Mouse (Mus musculus): ENCODE measurements around the gene Slc35f3. TPM values are rescaled to one million over a fixed set of nuclear protein-coding genes. Genes with fewer than 3 reads are reported as not detected.

Slc35f3 gene
- total RNA-seq (2015): not detected in 2 replicates
- not detected in 2 replicates for total RNA-seq (2017)

DNA sequence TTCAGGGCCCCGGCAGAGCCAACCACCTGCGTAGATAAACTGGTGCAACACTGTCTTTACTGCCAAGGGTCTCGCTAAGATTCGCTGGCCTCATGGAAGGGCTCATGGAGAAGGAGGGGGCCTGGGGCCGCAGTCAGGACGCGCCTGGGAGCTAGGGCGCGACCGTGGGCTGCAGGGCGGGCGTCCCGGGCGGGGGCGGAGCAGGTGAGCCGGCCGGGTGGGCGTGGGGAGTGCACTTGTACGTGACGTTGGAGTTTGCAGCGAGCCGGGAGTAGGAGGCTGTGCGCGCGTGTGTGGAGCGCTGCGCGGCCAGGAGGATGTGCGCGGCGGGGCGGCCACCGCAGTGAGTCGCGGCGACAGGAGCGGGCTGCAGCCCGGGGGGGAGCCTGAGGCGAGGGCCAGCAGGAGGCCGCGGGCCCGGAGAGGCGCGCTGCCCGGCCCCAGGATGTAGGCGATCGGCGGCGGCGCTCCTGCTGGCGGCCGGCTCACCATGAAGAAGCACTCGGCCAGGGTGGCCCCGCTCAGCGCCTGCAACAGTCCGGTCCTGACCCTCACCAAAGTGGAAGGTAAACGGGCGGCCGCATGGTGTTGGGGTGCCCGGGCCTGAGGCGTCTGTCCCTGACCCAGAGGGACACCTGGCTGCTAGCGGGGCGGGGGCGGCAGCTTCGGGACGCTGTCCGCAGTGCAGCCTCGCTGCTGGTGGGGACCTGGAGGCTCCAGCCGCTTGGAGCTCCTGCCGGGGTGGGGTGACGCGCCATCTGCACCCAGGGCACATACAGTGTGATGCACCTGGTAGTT, at the start of gene Slc35f3:
TSS of gene Slc35f3 (plus strand) at position 263 of the 798 bp plus-strand sequence.
- no peak for ATAC-seq (ENCODE audit: poor library complexity, severe bottlenecking)

DNA sequence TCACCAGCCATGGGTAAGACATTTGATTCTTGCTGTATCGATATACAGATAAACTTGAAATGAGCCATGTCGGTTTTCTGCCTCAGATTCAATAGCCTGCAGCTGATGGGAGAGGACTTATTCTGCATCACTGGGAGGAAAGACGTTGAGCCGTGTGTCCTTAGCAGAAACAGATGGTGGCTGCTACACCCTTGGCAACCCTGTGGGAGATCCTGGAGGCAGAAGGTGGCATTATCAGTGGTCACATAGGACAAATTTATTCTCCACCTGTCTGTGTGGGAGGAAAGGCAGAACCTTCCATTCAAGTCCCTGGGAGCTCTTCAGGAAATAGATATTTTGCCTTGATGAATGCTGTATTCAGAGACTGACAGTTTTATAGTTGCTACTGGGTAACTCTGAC, 47.9 kb upstream of the Slc35f3 start:
- ATAC-seq (ENCODE audit: poor library complexity, severe bottlenecking): no peak

- no peak for ATAC-seq (ENCODE audit: poor library complexity, severe bottlenecking)
Observed at GRCm38 (mm10) chr8:126256585-126257391, 41.6 kb upstream of the Slc35f3 start.

DNA sequence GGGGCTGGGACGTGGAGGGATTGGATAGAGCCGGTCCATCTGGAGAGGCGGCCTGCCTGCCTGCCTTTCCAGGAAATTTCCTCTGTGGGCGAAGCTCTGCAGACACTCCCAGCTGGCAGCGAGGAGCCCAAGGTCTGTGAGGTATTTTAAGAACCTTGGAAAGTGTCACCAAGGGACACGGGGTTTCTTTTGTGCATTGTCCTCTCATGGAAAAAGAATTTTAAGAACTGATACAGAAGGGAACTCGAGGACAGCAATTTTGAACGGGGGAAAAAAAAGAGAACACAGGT, 41.0 kb upstream of the Slc35f3 start:
- ATAC-seq (ENCODE audit: poor library complexity, severe bottlenecking): no peak

GRCm38 (mm10) chr8:126258175-126258781, 40.1 kb upstream of the Slc35f3 start:
- peak; percentile 75 for ATAC-seq (ENCODE audit: poor library complexity, severe bottlenecking)

DNA sequence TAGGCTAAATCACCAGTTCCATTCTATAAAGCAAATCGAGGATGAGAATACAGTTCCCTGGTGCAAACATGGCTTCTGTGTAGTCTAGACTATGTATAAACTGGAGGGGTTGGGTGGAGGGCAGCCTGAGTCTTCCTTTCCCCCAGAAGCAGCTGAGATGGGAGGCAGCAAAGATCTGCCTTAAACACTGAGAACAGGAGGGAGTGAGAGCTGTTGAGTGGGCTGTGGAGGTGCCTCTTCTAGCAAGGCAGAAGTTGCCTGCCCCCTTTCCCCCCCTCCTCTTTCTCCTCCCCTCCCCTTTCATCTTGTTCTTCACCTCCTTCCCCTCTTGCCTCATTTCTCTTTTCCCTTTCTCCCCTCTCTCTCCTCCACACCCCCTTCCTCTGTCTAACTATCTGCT, 33.2 kb upstream of the Slc35f3 start:
- ATAC-seq (ENCODE audit: poor library complexity, severe bottlenecking): no peak

DNA sequence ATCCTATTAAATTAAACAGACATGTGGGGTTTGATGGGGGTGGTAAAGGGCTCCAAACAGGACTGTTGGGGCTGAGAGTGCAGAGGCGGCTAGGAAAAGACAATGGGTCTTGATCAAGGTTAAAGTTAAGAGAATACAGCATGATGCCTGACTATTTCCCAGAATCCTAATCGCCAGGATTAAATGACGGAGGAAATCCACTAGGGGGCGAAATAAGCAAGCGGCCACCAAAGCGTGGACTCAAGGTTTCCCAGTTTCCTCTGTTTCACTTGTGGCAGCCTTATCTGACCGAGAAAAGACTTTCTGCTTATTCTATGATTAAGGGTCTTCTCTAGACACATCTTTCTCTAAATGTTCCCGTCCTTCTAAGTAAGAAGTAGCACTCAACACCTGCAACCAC, 31.2 kb upstream of the Slc35f3 start:
- peak; percentile 43; the same call in 1 of the 2 replicates for ATAC-seq (ENCODE audit: poor library complexity, severe bottlenecking)

DNA sequence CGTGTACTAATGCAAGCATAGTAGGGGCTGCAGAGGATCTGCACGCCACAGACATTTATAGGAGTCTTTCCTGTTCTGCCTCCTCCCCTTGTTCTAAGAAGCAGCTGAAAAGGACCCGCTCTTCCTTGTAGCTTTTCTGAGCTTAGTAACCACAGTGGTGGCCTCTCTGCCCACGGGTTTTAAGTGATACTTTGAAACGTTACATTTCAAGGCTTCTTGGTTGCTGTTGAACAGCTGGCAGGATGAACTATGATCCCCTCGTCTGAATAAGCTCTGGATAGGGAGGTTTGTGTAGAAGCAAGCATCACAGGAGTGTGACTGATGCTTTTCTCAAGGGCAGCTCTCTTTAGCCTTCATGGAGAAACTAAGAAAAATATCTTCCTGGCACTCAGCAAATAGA, 28.6 kb upstream of the Slc35f3 start:
- ATAC-seq (ENCODE audit: poor library complexity, severe bottlenecking): no peak

GRCm38 (mm10) chr8:126272445-126272844, 25.9 kb upstream of the Slc35f3 start:
- ATAC-seq (ENCODE audit: poor library complexity, severe bottlenecking): no peak

GRCm38 (mm10) chr8:126273066-126273465, 25.3 kb upstream of the Slc35f3 start:
- ATAC-seq (ENCODE audit: poor library complexity, severe bottlenecking): no peak

DNA sequence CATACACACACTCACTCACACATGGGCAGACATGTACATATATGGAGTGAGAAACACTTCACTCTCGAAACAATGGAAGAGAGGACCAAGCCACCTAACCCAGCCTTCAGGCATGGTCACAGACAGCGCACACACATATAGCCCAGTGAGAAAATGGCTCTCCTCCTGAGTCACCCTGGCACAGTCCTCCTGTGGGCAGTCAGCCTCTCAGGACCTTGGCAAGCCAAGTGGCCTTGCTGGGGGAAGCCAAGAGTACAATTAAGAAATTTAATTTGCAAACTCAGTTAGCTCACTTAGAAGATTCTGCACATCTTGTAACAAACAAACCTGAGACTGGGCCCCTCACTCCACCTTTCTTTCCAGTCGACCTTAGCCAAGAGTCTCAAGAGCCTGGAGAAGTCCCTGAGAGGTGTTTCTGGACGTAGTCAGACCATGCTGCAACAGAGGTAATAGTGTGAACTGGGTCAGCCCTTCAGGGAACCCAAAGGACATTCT, 23.4 kb upstream of the Slc35f3 start:
- no peak for ATAC-seq (ENCODE audit: poor library complexity, severe bottlenecking)

DNA sequence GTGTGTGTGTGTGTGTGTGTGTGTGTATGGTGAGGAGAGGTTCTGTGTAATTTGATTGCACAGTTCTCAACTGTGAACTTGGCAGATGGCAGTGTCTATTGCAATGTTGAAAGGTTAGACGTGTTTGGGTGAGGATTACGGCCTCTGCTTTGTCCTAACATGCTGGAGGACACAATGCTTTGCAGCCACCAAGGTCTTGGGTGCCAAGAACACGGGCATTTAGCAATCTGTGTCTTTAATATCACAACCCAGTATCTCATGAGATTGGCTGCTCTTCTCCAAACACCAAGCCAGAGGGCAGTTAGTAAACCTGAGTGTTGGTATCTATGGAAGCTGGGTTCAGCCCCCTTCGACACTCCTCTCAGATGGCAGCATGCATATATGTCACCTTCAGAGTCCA, 22.5 kb upstream of the Slc35f3 start:
- no peak for ATAC-seq (ENCODE audit: poor library complexity, severe bottlenecking)

- ATAC-seq (ENCODE audit: poor library complexity, severe bottlenecking): no peak
Observed at GRCm38 (mm10) chr8:126291951-126292350, 6.4 kb upstream of the Slc35f3 start.

GRCm38 (mm10) chr8:126297284-126297845, 993 bp upstream of the Slc35f3 start:
- peak; percentile 49; the same call in 1 of the 2 replicates for ATAC-seq (ENCODE audit: poor library complexity, severe bottlenecking)

- ATAC-seq (ENCODE audit: poor library complexity, severe bottlenecking): no peak
Observed at GRCm38 (mm10) chr8:126299333-126299732, 975 bp downstream of the Slc35f3 start.

DNA sequence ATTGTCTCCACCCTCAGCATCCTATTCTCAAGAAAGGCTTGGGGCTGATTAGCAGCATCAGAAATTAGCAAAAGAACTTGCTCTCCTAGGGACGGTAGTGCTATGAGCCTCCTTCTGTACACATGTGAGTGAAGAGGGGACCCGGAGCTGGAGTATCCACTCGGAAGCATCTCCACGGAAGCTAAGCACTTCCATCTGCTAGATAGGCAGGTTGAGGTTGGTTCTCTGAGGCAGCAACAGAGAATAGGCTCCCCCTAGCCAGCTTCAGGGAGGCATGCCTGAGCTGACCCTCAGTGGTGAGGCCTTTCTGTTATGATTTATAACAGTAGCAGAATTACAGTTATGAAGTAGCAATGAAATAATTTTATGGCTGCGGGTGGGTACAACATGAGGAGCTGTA, 2.0 kb downstream of the Slc35f3 start:
- no peak for ATAC-seq (ENCODE audit: poor library complexity, severe bottlenecking)

DNA sequence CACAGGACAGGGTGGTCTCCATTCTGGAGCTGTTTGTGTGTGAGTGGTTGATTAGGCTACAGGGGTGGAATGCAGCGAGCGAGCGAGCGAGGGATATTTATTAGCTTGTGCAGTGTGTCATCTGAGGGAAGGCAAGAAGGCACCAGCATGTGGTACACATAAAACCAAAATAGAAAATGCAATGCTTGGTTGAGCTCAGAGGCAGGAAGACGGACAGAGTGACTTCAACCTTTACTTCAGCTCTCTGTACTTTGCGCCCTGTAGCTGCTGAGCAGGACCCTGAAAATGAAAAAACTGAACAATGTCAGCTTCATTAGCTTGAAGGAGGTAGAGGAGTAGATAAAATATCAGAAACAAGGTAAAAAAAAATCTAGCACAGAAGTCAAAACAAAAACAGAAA, 3.2 kb downstream of the Slc35f3 start:
- no peak for ATAC-seq (ENCODE audit: poor library complexity, severe bottlenecking)

- ATAC-seq (ENCODE audit: poor library complexity, severe bottlenecking): no peak
Observed at GRCm38 (mm10) chr8:126307164-126307563, 8.8 kb downstream of the Slc35f3 start.

- no peak for ATAC-seq (ENCODE audit: poor library complexity, severe bottlenecking)
Observed at GRCm38 (mm10) chr8:126309015-126309414, 10.7 kb downstream of the Slc35f3 start.

DNA sequence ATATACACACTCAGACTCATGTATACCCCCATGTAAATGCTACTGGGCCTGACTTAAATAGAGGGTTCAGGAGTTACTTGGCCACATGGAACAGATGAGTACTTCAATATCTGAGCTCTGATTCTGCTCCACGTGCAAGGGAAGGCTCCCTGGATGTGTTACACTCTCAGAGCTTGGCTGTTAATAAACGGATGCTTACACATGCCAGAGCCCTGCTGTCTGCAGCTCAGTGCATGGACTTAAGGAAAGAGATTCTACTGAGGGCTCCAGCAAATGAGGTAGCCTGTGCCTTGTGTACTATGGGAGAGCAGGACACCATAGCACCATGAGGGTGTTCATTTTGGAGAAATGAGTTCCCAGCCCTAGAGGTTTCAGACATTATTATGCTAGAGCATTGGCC, 26.6 kb downstream of the Slc35f3 start:
- no peak for ATAC-seq (ENCODE audit: poor library complexity, severe bottlenecking)

DNA sequence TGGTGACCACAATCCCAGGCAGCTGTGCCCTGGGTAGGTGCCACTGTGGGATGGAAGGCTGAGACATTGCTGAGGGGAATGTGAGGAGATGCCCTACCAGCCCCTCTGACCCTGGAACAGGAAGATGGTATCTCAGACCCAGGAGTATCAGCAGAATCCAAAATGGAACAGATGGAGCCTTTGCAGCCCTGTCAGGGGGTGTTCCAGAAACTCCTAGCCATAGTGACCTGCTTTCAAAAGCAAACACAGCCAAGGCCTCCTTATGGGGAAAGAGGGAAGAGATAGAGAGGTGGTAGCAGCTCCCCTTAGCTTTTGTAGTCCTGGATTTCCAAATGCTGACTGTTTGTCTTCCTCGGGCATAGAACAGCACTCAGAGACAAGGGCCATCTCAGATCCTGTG, 27.8 kb downstream of the Slc35f3 start:
- ATAC-seq (ENCODE audit: poor library complexity, severe bottlenecking): no peak

Data from megakaryocyte, adult 5-6 weeks (primary cell).